Comparison of ENCODE assay signal across 23 mouse cellular contexts in genomic region chr11:64066001-64066400, GRCm38 (mm10). TPM values are rescaled to one million over a fixed set of nuclear protein-coding genes. Genes with fewer than 3 reads are reported as not detected.
A peak's percentile ranks its signal among the peaks of the same experiment; 100 is the strongest.
DNase-seq lines count a peak whose midpoint lies in the region; ATAC-seq and TF ChIP-seq lines count a peak whose summit lies in the region.
"Had no signal": no experiment of that assay in that cellular context is flagged by ENCODE, and none has a peak within 500 bp of the region (broad histone marks: within the 10 kb centered on the region; RNA-seq: fewer than 3 reads in every experiment).

No protein-coding gene starts in this region.

- no peak for TF ChIP-seq POLR2A in bone marrow macrophage, adult 2 months (IDR thresholded peaks at IDR 0.05; ENCODE audit: borderline replicate concordance, low read depth, low read length)

- no peak for TF ChIP-seq CTCF in bone marrow macrophage, adult 2 months (IDR thresholded peaks at IDR 0.05; ENCODE audit: low read depth, low read length)
- no peak for TF ChIP-seq CTCF in lung, postnatal 0 days (IDR thresholded peaks at IDR 0.05)

- H3K9me3 ChIP-seq in lung, postnatal 0 days (ENCODE audit: low read length): no peaks in the 10 kb centered on the region
- H3K9me3 ChIP-seq: embryonic facial prominence, embryonic 12.5 days; embryonic facial prominence, embryonic 15.5 days; forebrain, embryonic 12.5 days; forebrain, embryonic 15.5 days; hindbrain, embryonic 10.5 days; hindbrain, embryonic 13.5 days; intestine, embryonic 15.5 days had no signal

- H3K27ac ChIP-seq in bone marrow macrophage, adult 2 months (ENCODE audit: insufficient read depth, low read depth, low read length): peak overlapping the region; percentile 22
- peak overlapping the region; percentile 53 for H3K27ac ChIP-seq in macrophage
- no peak overlapping the region for H3K27ac ChIP-seq in lung, postnatal 0 days (ENCODE audit: low read length)
- H3K27ac ChIP-seq: embryonic facial prominence, embryonic 12.5 days; embryonic facial prominence, embryonic 15.5 days; forebrain, embryonic 12.5 days; forebrain, embryonic 15.5 days; hindbrain, embryonic 10.5 days; hindbrain, embryonic 13.5 days; intestine, embryonic 15.5 days had no signal

- H3K4me2 ChIP-seq in lung, postnatal 0 days (replicated peaks; ENCODE audit: low read depth, low read length): no peak overlapping the region
- H3K4me2 ChIP-seq: embryonic facial prominence, embryonic 12.5 days; embryonic facial prominence, embryonic 15.5 days; forebrain, embryonic 12.5 days; forebrain, embryonic 15.5 days; heart, embryonic 11.5 days; hindbrain, embryonic 13.5 days; intestine, embryonic 15.5 days had no signal

- TF ChIP-seq EP300 in lung, postnatal 0 days (IDR thresholded peaks at IDR 0.05): no peak

- peak; percentile 18 for DNase-seq in adrenal gland, adult 2 months
- no peak for DNase-seq in adrenal gland, adult 8-10 months
- no peak for DNase-seq in lung, postnatal 0 days (ENCODE audit: low spot score)
- no peak for DNase-seq in gastrocnemius, postnatal 25 days
- DNase-seq: adrenal gland, postnatal 25 days; cerebellum, adult 18-20 months; cerebellum, adult 9-10 months; cerebellum, postnatal 25 days; gastrocnemius, postnatal 10 days; heart, adult 11 months; kidney, adult 11 months had no signal

- no peaks in the 10 kb centered on the region for H3K79me2 ChIP-seq in macrophage (ENCODE audit: inconsistent target)

- H3K9ac ChIP-seq in lung, postnatal 0 days (replicated peaks; ENCODE audit: low read depth): no peak overlapping the region
- H3K9ac ChIP-seq: embryonic facial prominence, embryonic 12.5 days; embryonic facial prominence, embryonic 15.5 days; forebrain, embryonic 12.5 days; forebrain, embryonic 15.5 days; hindbrain, embryonic 13.5 days; intestine, embryonic 15.5 days had no signal

- ATAC-seq in lung, postnatal 0 days: no peak
- ATAC-seq: forebrain, embryonic 15.5 days; hindbrain, embryonic 16.5 days; intestine, embryonic 15.5 days; Patski had no signal

- 52% methylated on average over 2 of the region's 2 CpGs for WGBS in macrophage (ENCODE audit: missing documents)
- WGBS in lung, postnatal 0 days: 100% methylated on average over 2 of the region's 2 CpGs

- H3K36me3 ChIP-seq in macrophage (ENCODE audit: inconsistent target): peaks cover 10% of the 10 kb centered on the region
- H3K36me3 ChIP-seq in lung, postnatal 0 days (ENCODE audit: insufficient read depth, low read length): no peaks in the 10 kb centered on the region

- H3K27me3 ChIP-seq in lung, postnatal 0 days (replicated peaks; ENCODE audit: insufficient read depth, low read length): no peaks in the 10 kb centered on the region
- H3K27me3 ChIP-seq: embryonic facial prominence, embryonic 12.5 days; embryonic facial prominence, embryonic 15.5 days; forebrain, embryonic 12.5 days; forebrain, embryonic 15.5 days; hindbrain, embryonic 13.5 days; intestine, embryonic 15.5 days; Patski had no signal

- no peak overlapping the region for H3K4me3 ChIP-seq in bone marrow macrophage, adult 2 months (ENCODE audit: insufficient read depth, low read length)
- no peak overlapping the region for H3K4me3 ChIP-seq in macrophage (ENCODE audit: inconsistent target)
- no peak overlapping the region for H3K4me3 ChIP-seq in lung, postnatal 0 days (ENCODE audit: low read depth, low read length)
- H3K4me3 ChIP-seq: embryonic facial prominence, embryonic 12.5 days; embryonic facial prominence, embryonic 15.5 days; forebrain, embryonic 12.5 days; forebrain, embryonic 15.5 days; hindbrain, embryonic 10.5 days; hindbrain, embryonic 13.5 days; intestine, embryonic 15.5 days had no signal

- H3K4me1 ChIP-seq in bone marrow macrophage, adult 2 months (ENCODE audit: control insufficient read depth, insufficient read depth, low read length): peaks cover 30% of the 10 kb centered on the region
- H3K4me1 ChIP-seq in lung, postnatal 0 days (ENCODE audit: insufficient read depth, low read depth, low read length): no peaks in the 10 kb centered on the region
- H3K4me1 ChIP-seq: embryonic facial prominence, embryonic 12.5 days; embryonic facial prominence, embryonic 15.5 days; forebrain, embryonic 12.5 days; forebrain, embryonic 15.5 days; hindbrain, embryonic 10.5 days; hindbrain, embryonic 13.5 days; intestine, embryonic 15.5 days had no signal

RNA-seq across cellular contexts. Expression of gene Cox10, which starts 13.3 kb away (rescaled TPM):
- total RNA-seq in adrenal gland, adult 2 months (2021): 10 to 100 TPM; 26.3 to 28.1 TPM
- 19.6 and 21.2 TPM in 2 replicates for polyA plus RNA-seq in adrenal gland, adult 2 months (2012; rRNA removed)
- 10 to 100 TPM; 17.0 to 20.5 (median 19.6) TPM for total RNA-seq in adrenal gland, adult 8-10 months (2022)
- 6.0 and 6.9 TPM in 2 replicates for polyA plus RNA-seq in bone marrow macrophage, adult 2 months (2012; ENCODE audit: insufficient read depth, insufficient read length, missing spikeins)
- total RNA-seq in macrophage (2018; cell fraction: chromatin; rRNA removed): 10 to 100 TPM in 21 of 26 experiments, 1 to 10 TPM in 5; 7.8 to 32.5 (median 19.3) TPM
- total RNA-seq in macrophage (2018; cell fraction: cytosol; rRNA removed): 10 to 100 TPM in 13 of 26 experiments, 1 to 10 TPM in 13; 5.3 to 12.9 (median 10.0) TPM
- 10 to 100 TPM in 19 of 26 experiments, 1 to 10 TPM in 7; 6.4 to 36.9 (median 14.2) TPM for total RNA-seq in macrophage (2018; cell fraction: nucleus; rRNA removed)
- polyA plus RNA-seq in macrophage (2018): 7.0 to 13.7 TPM (median 7.3 TPM) in 3 replicates
- 11.4 and 13.1 TPM in 2 replicates for polyA plus RNA-seq in lung, postnatal 0 days (2015; fragmentation: Nextera tagmentation; extraction: Ambion mirVana)
- total RNA-seq in gastrocnemius, postnatal 25 days (2021): 10 to 100 TPM; 38.0 to 42.0 TPM
